Mouse (Mus musculus): ENCODE data around the gene 6330409D20Rik.

GRCm38 (mm10) chr2:32776192-32776591 lies 35.4 kb upstream of the 6330409D20Rik start:
- TF ChIP-seq CTCF (IDR thresholded peaks at IDR 0.05; ENCODE audit: extremely low read depth, insufficient read length, insufficient replicate concordance, low read depth, low read length), result no peak
- no peak for TF ChIP-seq POLR2A (IDR thresholded peaks at IDR 0.05; ENCODE audit: low read depth, low read length)
